Mouse (Mus musculus) brown adipose tissue, adult 24 weeks (tissue): Measurements from ENCODE around the gene Asap3. TPM values are rescaled to one million over a fixed set of nuclear protein-coding genes. Genes with fewer than 3 reads are reported as not detected.
A peak's percentile ranks its signal among the peaks of the same experiment; 100 is the strongest.

Experiments
- H3K27ac ChIP-seq: fragments of 200-500 bp; replicated peaks from 2 replicates; pipeline ENCODE4 v1.5.1; 2012; ENCODE audit warnings: low read depth, mild to moderate bottlenecking, low read length
- H3K4me1 ChIP-seq: fragments of 200-500 bp; 2 replicates; pipeline ENCODE4 v1.6.1; 2012; ENCODE audit warnings: low read length, mixed read lengths; ENCODE audit not compliant: control insufficient read depth, insufficient read depth, insufficient read length
- H3K4me3 ChIP-seq: fragments of 200-500 bp; 2 replicates; pipeline ENCODE4 v1.5.1; 2012; ENCODE audit warnings: low read depth, mild to moderate bottlenecking, low read length, moderate library complexity; ENCODE audit not compliant: insufficient read depth
- polyA plus RNA-seq: library from polyadenylated mRNA; stranded (reverse); fragments of >200 nt; gene quantifications from 2 replicates; pipeline ENCODE4 v1.2.4, GENCODE M21; 2012; ENCODE audit not compliant: missing spikeins, insufficient read depth, insufficient read length

Asap3 gene
- polyA plus RNA-seq, 1 experiment, result 1.2 TPM

DNA sequence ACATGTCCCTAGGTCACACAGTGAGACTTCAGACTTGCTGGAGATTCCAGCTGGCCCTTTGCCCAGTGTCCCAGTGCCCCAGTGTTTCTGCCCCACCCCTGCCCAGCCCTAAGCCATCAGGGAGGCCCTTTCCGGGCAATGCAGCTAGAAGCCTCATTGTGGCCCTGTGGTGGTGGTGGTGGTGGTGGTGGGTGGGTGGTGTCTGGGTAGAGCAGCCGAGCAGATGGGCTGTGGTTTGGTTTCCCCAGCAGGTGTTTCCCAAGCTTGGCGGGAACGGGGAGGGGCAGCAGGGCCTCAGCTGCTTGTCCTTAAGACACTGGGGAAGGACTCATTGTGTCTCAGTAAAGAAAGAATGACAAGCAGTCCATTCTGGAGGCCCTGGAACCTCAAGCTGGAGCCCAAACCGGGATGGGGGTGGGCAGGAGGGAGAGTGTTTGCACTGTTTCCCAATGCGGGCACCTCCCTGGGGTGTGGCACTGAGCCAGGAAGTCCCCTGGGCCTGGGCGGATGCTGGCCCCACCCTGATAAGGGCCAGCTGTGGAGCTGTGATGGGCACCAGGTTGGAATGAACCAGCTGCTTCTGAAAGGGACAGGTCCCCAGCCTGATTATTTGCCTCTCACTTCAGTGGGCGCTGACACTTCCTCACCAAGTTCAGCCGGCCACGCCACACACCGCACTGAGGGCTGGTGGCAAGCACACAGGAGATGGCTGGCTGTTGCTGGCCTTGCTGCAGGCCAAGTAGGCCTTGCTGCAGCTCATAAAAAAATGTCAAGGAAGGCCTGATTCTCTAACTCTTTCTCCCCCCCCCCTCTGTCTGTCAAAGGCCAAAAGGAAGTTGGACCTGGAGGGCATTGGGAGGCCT is 28.3 kb upstream of the Asap3 start:
- Histone ChIP-seq H3K4me3 (no peak overlapping the region), H3K4me1 (peaks cover 46% of the 10 kb centered on the region), H3K27ac (peak overlapping the region; percentile 80)

DNA sequence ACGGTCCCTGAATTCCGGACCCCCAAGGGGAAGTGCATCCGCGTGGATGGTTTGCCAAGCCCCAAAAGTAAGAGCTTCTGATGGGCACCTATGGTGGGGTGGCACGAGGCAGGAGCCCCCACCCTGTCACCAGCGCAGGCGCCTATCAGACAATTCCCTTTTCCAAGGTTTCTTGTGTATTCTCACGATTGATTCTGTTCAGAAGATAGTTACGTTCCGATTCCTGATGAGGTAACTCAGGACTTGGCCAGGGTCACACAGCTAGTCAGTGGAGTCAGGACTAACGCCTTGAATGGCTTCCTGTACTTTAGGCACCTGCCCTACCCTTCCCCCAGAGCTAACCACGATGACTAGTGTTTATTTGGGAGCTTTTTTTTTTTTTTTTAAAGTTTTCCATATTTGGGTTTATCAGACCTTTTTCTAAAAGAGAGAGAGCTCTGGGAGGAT is 27.7 kb upstream of the Asap3 start:
- no peak overlapping the region for H3K4me3 ChIP-seq
- H3K27ac ChIP-seq, result peak overlapping the region; percentile 92

DNA sequence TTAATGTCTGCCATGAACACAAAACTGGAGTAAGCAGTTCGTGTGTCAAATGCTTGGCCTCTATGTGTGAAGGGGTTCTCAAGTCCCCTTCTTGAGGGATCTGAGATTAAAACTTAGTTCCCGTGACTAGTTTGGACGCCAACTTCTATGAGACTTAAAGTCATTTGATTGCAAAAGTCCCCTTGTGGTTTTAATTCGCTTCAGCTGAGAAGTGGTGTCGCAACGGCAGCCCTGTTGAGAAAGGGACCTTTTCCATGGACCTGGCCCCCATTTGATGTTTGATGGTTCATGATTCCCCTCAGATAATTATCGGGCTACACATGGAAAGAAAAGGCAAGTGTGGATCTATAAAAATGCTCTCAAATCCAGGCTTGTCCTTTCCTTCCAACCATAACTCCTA is 26.7 kb upstream of the Asap3 start:
- Histone ChIP-seq H3K4me3 (no peak overlapping the region), H3K27ac (peak overlapping the region; percentile 92), H3K4me1 (peaks cover 36% of the 10 kb centered on the region)

More for the DNA sequence above, 27.7 kb upstream of the Asap3 start:
- peaks cover 41% of the 10 kb centered on the region for H3K4me1 ChIP-seq

DNA sequence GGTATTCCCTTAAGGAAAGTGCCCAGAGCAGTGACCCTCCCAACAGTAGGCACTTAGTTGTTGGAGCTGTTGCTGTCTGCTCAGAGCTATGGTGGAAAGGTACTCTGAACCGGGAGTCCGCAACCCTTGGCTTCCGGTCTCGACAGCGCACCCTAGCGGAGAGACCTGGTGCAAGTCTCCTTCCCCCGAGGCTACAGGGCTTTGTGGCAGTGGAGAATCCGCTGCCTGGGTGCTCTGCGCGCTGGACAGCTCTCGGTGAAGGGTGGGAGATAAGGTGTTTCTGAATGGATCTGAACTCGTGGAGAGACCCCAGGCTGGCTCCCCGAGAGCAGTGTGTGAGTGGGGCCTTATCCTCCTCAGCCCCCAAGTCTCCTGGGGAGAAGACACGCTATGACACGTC is 26.2 kb upstream of the Asap3 start:
- Histone ChIP-seq H3K4me3 (peak overlapping the region; percentile 25), H3K4me1 (peaks cover 32% of the 10 kb centered on the region), H3K27ac (peak overlapping the region; percentile 55; the same call in 1 of the 2 replicates)

DNA sequence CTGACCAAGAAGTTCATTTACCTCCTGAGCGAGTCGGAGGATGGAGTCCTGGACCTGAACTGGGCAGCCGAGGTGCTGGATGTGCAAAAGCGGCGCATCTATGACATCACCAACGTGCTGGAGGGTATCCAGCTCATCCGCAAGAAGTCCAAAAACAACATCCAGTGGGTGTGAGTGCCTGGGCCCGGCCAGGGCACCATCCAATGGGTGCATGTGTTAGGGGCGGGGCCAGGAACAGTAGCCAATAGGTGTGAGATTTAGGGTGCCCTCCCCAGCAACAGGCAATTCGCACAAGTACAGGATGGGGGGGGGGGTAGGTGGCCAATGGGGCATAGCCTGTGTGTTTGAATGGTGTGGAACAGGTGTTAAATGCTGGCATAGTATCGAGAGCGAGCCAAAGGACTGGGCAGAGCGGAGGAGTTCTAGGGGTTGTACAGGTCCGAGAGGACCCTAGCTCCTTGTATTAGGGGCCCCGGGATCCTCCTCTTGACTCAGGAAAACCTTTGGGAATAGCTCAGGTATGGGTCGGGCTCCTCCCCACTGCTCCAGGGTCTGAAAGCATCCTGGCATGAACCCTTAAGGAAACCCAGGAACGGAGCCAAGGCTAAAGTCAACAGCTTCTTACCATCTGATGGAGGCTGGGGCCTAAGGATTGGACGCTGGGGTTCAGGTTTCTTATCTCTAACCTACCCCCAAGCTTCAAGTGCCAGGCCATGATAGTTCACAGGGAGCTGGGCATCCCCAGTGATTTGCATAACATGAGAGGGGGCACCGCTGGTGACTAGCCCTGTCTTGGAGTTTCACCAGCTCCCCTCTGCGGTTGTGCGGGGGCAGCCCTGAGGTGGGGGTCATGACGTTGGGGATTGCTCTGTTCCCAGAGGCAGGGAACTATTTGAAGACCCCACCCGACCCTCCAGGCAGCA is 25.5 kb upstream of the Asap3 start:
- Histone ChIP-seq H3K4me1 (peaks cover 28% of the 10 kb centered on the region), H3K27ac (no peak overlapping the region), H3K4me3 (peak overlapping the region; percentile 25)

DNA sequence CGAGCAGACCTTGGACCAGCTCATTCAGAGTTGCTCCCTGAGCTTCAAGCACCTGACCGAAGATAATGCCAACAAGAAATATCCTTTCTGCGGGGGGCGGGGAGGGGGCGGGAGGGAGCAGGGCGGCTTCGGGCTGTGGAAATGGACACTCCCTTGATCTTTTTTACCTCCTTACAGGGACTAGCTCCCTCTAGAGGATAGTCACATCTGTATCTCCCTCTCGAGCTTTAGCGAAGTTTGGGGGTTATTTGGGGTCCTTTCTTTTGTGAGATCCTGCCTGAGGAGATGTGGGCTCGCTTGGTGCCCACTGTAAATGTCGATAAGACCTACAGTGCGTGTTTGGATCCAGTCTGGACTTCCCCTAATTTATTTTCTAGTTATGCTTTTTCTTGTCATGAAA is 24.8 kb upstream of the Asap3 start:
- Histone ChIP-seq H3K27ac (no peak overlapping the region), H3K4me3 (no peak overlapping the region), H3K4me1 (peaks cover 25% of the 10 kb centered on the region)

DNA sequence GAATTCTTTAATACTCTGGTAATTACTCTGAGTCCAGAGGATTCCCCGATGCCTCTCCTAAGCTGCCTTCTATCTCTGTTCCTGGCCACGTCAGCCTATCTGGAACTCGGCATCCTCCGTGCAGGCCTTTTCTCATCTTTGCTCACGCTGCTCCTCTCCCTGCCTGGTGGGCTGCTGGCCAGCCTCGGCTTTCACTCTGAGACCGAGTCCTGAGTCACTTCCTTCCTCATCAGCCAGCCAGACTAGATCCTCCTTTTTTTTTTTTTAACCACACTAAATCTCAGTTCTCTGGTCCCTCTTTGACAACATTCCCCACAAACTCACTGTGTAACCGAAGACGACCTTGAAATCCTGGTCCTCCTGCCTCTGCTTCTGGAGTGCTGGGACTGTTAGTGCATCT is 20.8 kb upstream of the Asap3 start:
- no peaks in the 10 kb centered on the region; the same call in 1 of the 2 replicates for H3K4me1 ChIP-seq
- H3K27ac ChIP-seq, result peak overlapping the region; percentile 20; the same call in 1 of the 2 replicates
- no peak overlapping the region for H3K4me3 ChIP-seq

DNA sequence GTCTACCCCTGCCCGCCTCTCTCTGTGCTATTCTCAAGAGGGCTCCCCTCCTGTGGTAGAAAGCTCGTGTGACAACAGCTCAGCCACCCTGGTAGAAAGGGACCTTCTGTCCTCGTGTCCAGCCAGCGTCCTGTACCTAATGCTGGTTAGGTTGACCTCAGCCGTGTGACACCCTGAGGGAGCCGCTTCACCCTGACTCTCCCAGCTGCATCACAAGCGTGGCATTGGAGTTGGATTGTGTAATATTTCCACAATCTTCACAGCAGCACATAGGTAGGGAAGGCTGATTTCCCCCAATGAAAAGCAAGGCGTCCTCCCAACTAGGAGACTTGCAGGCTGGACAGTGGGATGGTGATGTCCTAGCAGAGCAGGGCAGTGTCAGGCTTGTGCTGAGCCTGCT is 19.9 kb upstream of the Asap3 start:
- no peak overlapping the region for H3K27ac ChIP-seq
- no peaks in the 10 kb centered on the region; the same call in 1 of the 2 replicates for H3K4me1 ChIP-seq
- no peak overlapping the region for H3K4me3 ChIP-seq

DNA sequence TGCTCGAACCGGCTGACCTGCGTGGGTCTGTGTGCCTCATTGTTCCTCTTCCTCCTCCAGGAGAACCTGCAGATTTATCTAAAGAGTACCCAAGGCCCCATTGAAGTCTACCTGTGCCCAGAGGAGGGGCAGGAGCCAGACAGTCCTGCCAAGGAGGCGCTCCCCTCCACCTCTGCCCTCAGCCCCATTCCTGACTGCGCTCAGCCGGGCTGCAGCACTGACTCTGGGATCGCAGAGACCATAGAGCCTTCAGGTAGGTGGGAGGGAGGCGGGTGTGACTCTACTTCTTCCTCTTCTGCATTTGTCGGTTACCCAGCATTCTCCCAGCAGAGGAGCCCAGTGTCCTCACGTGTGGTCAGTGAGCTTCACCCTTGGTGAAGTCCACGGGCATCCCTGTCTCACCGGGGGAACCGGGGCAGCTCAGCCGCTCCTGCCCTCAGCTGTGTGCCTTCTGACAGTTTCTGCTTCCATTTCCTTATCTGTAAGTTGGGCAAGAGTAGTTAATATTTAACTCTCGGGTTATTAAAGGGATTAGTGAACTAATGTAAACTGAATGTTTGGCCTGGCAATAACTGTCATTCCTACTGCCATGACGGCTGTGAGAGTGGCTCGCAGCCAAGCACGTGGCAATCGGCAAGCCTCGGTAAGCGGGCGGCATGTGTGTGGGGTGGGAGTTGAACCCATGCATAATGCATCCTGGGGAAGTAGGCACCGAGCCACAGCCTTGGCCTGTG is 19.3 kb upstream of the Asap3 start:
- H3K27ac ChIP-seq, result no peak overlapping the region
- H3K4me1 ChIP-seq, result peaks cover 2% of the 10 kb centered on the region; the same call in 1 of the 2 replicates
- H3K4me3 ChIP-seq, result no peak overlapping the region

DNA sequence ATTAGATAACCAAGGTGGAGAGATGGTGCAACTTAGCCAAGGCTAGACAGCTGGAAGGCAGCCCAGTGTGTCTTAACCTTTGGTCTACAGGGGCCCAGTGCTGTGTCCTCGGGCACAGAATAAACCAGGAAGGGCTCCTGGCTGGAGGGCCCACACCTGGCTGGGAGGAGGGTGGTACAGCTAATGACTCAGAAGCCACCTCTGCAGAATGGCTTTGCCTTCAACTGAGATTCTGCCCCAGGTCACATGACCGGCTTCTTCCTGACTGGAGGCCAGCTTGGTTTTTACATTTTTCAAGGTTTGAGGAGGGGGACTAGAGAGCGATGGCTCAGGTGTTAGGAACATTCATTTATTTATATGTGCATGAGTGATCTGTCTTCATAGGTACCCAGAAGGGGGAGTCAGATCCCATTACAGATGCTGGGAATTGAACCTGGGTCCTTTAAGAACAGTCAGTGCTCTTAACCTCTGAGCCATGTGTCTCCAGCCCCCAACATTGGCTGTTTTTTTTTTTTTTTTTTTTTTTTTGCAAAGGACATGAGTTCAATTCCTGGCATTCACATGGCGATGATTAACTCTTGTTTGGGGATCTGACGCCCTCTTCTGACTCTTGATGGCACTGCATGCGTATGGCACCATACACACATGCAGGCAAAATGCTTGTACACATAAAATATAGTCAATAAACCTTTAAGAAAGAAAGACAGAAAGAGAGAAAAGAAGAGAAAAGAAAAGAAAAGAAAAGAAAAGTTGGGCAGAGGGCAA is 17.0 kb upstream of the Asap3 start:
- H3K4me1 ChIP-seq, result peaks cover 2% of the 10 kb centered on the region; the same call in 1 of the 2 replicates
- H3K4me3 ChIP-seq, result no peak overlapping the region
- no peak overlapping the region for H3K27ac ChIP-seq

DNA sequence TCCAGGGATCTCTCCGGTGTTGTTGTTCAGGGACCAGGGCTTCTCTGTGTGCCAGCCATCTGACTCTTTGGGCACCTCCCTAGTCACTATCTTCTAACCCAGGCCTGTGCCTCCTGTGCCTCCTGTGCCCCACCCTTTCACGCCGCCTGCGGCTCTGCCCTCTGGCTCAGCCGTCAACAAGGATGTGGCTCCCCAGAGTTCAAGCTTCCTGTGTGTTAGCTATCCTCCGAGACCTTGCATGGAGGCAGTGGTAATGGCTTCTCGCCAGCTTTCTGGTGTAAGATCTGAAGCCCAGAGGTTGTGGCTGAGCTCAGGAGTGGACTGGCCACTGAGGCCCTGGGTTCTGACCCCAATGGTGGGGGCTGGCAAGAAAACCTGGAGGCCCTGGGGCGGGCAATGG is 16.3 kb upstream of the Asap3 start:
- Histone ChIP-seq H3K4me3 (no peak overlapping the region), H3K4me1 (peaks cover 2% of the 10 kb centered on the region; the same call in 1 of the 2 replicates), H3K27ac (no peak overlapping the region)

DNA sequence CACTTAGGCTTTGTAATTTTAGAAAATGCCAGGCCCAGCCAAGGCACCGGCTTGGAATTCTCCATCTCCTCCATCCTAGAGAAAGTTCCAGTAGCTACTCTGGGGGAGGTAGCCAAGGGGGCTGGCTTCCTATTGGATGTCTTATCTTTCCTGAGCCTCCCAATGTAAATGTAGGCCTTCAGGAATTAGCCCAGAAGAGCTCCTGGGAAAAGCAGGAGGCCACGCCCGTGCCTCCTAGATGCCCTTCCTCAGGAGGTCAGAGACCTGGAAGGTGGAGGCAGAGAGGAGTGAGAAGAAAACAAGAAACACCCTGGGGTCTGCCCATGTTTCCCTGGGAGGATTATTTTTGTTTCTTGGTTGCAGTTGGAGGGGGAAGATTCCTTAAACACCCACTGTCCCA is 12.6 kb upstream of the Asap3 start:
- Histone ChIP-seq H3K27ac (no peak overlapping the region), H3K4me3 (no peak overlapping the region), H3K4me1 (0 out of 2 replicates have a peak, but pooled peaks cover 2% of the 10 kb centered on the region)

DNA sequence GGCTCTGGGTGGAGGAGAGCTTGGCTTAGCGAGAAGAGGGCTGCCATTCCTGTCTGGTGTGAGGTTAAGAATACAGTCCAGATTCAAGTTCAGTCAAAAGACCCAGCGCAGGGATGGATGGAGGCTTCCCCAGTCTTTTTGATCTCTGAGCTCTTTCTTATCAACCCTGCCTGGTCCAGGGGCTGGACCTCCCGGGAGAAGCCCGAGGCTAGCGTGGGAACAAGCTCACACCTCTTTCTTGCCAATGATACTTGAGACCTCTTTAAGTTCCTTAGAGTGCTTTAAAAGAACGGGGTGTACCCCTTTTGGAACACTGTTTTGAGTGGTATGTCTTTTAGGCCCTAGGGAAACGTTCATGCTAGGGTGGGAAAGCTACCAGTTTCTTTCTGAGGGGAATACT is 11.1 kb upstream of the Asap3 start:
- 0 out of 2 replicates have a peak, but pooled peaks cover 2% of the 10 kb centered on the region for H3K4me1 ChIP-seq
- no peak overlapping the region for H3K27ac ChIP-seq
- H3K4me3 ChIP-seq, result no peak overlapping the region

DNA sequence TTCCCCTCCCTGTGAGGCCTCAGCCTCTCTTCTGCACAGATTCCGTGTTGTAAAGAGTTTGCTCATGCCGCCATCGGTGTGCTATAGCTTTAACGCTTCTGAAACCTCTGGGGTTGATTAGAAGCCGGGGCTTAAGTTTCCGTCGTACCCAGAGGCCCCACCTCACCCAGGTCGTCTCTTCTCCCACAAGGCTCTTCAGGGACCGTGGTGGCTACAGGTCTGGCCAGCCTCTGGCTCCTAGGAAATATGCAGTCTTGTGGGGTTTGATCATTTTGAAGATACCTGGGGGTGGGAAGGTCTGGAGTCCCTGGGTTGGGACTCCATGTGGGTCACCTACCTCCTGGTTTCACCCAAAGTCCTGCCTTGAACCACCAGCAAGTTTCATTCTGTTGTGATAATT is 10.5 kb upstream of the Asap3 start:
- H3K4me3 ChIP-seq, result no peak overlapping the region
- H3K27ac ChIP-seq, result no peak overlapping the region

More for the DNA sequence above, 10.5 kb upstream of the Asap3 start:
- 0 out of 2 replicates have a peak, but pooled peaks cover 2% of the 10 kb centered on the region for H3K4me1 ChIP-seq
